Mouse (Mus musculus): ENCODE measurements around the gene Ece1.
"Not testable (repeated sequence)": the region's sequence is repeated elsewhere in the genome, so short reads cannot be mapped to it uniquely, and the experiment has no call there.

The Ece1 gene

DNA sequence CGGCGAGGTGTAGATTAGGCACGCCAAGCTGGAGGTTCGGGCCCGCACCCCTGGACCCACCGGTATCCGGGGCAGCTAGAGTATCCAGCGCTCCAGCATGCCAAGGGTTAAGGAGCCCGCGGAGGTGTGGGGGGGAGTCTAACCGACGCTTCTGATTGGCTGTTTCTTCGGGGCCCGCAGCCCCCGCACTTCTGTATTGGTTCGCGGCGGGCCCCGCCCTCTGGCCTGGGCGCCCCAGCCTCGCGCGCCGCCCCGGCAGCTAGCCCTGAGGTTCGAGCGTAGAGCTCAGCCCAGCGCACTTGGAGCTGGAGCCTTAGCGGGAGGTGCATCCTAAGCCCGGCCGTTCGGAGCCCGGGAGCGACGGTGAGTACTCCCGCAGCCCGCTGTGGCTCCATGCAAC lies at the start of gene Ece1:
Gene Ece1, plus strand, starts transcription at position 219 of the 400 bp plus-strand sequence.
- DNase-seq (ENCODE audit: low spot score) = peak; percentile 95

DNA sequence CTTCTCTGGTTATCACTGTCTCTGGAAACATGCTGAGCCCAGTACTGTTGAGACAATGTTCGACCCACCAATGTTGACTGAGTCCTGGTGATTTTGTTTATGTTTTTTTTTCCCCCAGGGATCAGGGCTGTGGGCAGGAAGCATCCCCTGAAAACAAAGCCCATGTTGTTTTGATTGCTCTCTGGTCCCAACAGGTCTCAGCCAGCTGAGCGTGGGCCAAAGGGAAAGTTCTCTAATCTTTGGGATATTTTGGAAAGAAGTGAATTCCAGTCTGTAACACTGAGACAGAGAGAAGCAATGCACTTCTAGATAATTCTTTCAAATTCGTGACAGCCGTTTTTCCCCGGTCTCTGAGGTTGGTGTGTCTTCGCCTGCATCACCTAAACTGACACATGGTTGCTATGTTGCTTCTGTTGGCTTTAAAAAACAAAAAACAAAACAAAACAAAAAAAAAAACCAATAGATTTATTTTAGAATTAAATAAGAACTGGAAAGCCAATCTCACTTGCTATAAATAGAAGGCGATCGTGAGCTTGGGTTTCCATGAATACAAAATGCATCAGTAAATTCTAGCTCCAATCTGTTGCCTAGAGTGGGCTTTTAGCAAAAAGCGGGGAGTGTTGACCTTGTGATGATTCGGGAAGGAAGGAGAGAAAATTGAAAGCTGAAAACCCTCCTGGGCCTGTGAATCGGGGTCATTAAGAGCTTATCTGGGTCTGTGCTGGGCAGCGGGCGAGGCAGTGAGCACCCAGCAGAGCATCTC lies 48.9 kb upstream of the Ece1 start:
- no peak for DNase-seq (ENCODE audit: low spot score)

GRCm38 (mm10) chr4:137814140-137814539 lies 47.9 kb upstream of the Ece1 start:
- DNase-seq (ENCODE audit: low spot score) = no peak

- DNase-seq (ENCODE audit: low spot score) = no peak
These were observed 46.6 kb upstream of the Ece1 start for GRCm38 (mm10) chr4:137815473-137815872.

DNA sequence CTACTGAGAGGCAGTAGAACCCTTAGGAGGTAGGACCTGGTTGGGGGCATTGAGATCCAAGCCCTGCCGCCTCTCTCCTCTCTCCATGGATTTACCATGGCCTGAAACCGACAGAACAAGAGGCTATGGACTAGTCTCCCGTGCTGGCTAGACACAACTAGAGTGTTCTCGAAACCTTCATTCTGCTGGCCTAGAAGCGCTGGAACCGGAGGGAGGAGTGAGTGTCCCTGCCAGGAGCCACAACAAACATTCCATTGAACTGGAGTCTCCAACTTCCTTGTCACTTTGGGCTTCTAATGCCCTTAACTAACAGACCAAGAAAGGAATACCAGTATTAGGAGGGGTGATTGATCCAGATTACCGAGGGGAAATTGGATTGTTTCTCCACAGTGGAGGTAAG lies 45.8 kb upstream of the Ece1 start:
- no peak for DNase-seq (ENCODE audit: low spot score)

GRCm38 (mm10) chr4:137818341-137818740 lies 43.7 kb upstream of the Ece1 start:
- no peak for DNase-seq (ENCODE audit: low spot score)

GRCm38 (mm10) chr4:137819487-137819886 lies 42.5 kb upstream of the Ece1 start:
- DNase-seq (ENCODE audit: low spot score) = no peak

DNA sequence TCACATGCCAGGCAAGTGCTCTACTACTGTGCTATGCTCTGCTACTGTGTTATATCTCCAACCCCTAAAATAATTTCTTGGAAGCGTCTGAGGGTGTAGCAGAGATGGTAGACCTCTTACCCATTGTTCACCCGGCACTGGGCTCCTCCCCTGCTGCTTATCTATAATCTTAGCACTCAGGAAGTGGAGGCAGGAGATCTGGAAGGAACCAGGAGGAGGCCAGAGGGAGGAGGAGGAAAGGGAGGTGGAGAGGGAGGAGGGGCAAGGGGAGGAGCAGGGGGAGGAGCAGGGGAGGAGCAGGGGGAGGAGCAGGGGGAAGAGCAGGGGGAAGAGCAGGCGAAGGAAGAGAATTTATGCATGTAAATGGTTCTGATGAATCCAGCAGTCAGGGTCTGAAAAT lies 41.3 kb upstream of the Ece1 start:
- DNase-seq (ENCODE audit: low spot score) = no peak

DNA sequence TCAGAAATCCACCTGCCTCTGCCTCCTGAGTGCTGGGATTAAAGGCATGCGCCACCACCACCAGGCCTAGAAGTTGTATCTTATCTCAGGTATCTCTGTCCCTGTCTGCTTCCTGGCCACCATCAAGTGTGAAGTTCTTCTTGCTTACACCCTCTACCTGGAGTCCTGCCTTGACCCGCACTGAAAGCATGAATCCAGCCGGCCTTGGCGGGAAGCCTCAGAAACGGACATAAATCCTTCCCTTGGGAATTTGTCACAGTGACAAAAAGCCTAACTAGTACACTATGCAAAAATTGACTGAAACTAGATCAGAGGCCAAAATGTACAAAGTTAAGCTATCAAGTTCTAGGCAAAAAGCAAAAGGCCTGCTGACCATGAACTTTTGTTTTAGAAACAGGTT lies 39.5 kb upstream of the Ece1 start:
- no peak for DNase-seq (ENCODE audit: low spot score)

GRCm38 (mm10) chr4:137823542-137823941 lies 38.5 kb upstream of the Ece1 start:
- DNase-seq (ENCODE audit: low spot score) = no peak

DNA sequence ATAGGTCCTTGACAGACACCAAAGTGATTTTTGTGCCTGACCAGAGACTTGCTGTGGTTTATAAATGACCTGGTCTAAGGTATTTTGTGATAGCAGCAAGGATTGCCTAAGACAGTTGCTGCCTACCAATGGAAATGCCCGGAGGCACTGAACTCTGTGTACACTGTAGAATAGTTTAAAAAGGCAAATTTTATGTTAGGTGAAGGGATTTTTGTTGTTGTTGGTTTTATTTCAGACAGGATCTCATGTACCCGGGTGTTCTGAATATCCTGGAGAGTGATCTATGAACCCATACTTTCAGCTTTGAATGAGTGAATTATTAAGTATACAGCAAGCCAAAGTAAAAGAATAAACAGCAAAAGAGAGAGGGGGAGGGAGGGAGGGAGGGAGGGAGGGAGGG lies 37.2 kb upstream of the Ece1 start:
- no peak for DNase-seq (ENCODE audit: low spot score)

DNA sequence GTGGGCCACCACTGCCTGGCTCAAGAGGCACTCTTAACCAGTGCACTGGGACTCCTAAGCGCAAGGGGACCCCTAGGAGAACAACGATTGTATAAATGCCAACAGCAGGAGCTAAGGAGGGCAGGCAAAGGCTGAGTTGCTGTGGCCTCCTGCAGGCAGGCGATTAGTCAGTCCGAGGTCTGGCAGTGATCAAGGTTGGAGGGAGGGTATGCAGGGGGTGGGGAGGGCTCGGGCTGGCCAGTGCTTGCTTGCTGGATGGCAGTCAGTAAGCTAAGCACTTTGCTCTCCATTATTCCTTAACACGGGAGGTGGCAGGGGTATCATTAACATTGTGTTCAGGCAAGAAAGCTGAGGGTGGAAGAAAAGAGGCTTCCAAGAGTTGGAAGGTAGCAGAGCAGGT lies 31.7 kb upstream of the Ece1 start:
- DNase-seq (ENCODE audit: low spot score) = no peak

GRCm38 (mm10) chr4:137831598-137831997 lies 30.4 kb upstream of the Ece1 start:
- no peak for DNase-seq (ENCODE audit: low spot score)

DNA sequence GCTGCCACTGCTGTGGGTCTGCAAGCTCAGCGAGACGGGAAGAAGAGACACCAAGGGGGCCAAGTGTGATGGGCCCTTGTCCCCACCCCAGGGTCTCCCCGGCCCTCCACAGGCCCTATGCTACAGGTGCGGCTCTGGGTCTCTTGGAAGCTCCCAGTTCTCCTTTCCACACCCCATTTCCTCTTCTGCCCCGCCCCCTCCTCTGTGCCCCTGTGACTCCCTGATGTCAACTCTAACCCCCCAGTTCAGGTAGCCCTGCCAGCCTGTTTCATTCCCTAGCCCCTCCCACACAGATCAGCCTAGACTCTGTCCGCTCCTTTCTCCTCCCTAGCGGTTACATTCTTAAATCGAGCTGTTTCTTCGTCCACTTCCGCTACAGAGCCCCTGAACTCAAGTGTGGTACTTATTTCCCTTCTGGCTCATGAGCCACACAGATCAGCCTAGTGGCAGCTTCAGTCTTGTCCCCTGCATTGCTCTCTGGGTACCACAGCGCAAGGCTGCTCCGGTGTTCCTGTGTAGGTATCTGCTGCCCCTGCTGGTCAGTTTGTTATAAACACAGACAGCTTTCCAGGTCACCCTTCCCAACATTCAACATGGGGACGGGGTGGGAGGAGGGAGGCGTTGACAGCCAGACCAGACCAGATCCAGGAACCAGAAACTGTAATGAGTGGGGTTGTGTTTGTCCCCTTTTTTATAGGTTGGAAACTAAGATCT lies 26.3 kb upstream of the Ece1 start:
- DNase-seq (ENCODE audit: low spot score) = peak; percentile 94

DNA sequence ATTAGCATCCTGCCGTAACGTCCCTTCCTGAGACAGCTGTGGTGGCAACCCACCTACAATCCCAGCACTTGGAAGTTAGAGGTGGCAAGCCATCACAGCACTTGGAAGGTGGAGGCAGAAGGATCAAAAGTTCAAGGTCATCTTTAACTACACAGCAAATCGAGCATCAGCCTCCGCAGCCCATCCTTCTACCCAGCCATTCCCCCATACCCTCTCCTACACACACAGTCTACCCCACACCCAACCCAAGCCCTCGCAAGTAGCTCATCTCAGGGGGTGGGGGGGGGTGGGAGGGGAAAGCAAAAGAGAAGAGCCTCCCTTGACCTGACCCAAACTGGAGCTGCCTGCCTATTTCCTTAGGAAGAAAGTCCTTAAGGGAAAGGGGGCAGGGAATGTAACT lies 25.3 kb upstream of the Ece1 start:
- no peak for DNase-seq (ENCODE audit: low spot score)

- no peak for DNase-seq (ENCODE audit: low spot score)
These were observed 24.2 kb upstream of the Ece1 start for GRCm38 (mm10) chr4:137837792-137838191.

DNA sequence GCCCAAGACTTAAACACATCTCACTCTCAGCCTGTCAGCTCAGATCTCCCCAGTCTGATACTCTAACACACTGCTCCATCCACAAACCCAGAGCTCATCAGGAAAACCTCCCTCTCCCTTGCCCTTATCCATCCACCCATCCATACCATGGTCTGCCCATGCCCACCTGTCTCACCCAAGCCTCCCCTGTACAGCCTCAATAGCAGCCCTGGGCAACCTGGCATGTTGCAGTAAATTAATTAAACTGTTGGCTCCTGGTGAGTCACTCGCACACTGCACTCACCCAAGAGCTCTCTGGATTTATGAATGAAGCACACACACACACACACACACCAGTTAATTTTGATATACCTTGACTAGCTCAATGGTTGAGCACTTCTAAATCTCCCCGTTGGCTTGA lies 23.2 kb upstream of the Ece1 start:
- DNase-seq (ENCODE audit: low spot score) = no peak

- no peak for DNase-seq (ENCODE audit: low spot score)
These were observed 22.6 kb upstream of the Ece1 start for GRCm38 (mm10) chr4:137839452-137839851.

- DNase-seq (ENCODE audit: low spot score) = peak; percentile 82
These were observed 17.4 kb upstream of the Ece1 start for GRCm38 (mm10) chr4:137844656-137845055.

DNA sequence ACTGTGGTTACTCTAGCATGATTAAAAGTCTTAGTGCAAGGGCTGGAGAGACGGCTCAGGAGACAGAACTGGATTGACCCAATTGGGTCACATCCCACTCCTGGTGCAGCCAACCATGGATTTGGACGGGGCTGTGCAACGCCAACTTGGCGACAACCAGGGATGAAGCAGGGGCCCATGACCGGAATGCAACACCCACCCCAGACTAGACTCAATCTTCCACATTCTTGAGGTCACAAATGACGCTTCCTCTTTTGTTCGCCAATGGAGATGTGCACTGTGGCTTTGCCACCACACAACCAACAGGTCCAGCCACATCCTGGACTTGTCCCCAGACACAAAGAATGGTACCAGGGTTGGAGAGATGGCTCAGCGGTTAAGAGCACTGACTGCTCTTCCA lies 14.4 kb upstream of the Ece1 start:
- DNase-seq (ENCODE audit: low spot score) = not testable (repeated sequence)

- DNase-seq (ENCODE audit: low spot score) = no peak
These were observed 11.9 kb upstream of the Ece1 start for GRCm38 (mm10) chr4:137850161-137850560.

DNA sequence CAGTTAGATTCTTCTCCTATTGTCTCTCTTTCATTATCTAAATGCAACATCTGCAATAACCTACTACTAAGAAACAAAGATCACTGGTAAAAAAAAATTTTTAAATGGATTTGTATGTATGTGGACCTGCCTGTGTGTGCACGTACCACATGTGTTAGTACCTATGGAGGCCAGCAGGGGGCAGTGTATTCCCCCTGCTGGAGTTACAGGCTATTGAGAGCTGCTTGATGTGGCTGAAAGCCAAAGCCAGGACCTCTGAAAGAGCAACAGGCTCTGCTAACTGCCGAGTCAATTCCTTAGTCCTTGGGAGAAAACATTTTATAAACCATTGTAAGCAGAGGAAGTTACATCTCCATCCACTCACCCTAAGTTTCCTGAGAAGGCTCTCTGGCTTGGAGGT lies 10.6 kb upstream of the Ece1 start:
- peak; percentile 54 for DNase-seq (ENCODE audit: low spot score)

DNA sequence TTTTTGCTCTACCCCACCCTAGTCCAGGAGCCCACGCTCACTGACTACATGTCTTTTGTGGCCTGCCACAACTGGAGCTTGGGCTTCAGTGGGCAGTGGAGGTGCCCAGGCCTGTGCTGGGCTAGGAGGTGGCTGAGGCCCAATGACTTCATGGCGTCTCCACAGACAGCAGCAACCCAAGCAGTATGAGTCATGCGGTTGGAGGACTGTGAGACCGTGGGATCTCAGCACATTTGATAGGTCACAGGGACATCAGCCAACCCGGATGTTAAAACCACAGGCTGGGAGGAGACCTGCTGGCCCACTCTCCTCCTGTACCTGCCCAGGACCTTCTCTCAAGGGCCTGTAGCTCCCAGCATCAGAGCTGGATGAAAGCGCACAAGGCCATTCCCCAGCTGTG lies 8.2 kb upstream of the Ece1 start:
- no peak for DNase-seq (ENCODE audit: low spot score)
